Mouse (Mus musculus) cerebellum, adult 18-20 months (tissue): Measurements from ENCODE around the gene Blmh.

Experiments used
- DNase-seq, 2 experiments: peaks; one replicate each; pipeline ENCODE4 v3.0.0; 2021

Blmh gene

DNA sequence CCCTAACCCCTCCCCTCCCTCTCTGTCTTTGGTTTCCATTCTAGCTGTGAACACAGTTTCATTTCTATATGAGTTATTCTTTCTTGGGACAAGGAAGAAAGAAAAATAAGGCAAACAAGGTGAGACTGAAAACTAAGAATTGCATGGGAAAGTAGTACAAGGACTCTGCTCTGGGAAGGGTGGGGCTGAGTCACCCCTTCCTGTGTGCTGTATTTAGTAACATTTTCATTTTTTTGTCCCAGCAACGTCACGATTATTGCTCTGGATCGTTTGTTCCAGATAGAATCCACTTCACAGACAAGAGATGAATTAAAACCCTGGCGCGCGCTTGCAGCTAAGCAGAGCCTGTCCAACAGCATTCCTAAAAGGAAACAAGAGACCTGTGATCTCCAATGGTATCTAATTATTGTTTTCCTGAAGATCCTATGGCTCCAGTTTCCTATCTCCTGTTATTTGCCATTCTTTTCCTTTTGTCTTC is at the start of gene Blmh:
Gene Blmh, plus strand, starts transcription at position 51 of the 478 bp plus-strand sequence.
- no peak for DNase-seq

DNA sequence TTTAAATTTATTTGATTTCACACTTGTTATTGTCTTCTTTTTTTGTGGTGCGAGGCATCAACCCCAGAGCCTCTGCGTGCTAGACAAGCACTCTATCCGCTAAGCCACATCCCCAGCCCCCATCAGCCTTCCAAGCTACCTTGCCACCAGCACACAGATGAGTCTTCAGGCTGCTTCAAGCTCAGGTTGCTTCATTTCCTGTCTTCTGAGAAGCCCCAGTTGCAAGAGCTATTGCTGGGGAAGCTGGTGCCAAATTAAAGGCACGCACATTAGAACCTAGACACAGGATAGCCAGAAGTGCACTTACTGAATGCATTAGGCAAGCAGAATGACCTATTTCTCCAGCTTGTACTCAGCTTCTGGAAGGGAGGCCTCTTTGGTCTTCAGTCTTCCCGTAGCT is 44.8 kb upstream of the Blmh start:
- no peak for DNase-seq

DNA sequence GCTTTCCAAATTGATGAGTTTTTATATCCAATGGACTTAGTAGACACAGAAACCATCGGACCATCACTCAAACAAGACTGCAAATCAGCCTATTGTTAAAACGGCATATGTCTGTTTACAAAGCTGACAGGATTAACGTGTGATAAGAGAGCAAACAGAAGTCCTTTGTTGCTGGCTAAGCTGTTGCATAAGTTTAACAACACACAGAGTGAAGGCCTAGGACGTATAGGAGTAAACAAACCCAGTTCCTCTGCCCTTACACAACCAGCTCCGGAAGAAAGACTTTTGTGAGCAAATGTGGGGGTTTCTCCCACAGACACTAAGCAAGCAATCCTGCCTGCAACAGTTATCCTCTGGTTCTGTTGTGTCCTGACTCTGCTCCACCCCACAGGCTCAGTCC is 40.2 kb upstream of the Blmh start:
- DNase-seq = no peak

DNA sequence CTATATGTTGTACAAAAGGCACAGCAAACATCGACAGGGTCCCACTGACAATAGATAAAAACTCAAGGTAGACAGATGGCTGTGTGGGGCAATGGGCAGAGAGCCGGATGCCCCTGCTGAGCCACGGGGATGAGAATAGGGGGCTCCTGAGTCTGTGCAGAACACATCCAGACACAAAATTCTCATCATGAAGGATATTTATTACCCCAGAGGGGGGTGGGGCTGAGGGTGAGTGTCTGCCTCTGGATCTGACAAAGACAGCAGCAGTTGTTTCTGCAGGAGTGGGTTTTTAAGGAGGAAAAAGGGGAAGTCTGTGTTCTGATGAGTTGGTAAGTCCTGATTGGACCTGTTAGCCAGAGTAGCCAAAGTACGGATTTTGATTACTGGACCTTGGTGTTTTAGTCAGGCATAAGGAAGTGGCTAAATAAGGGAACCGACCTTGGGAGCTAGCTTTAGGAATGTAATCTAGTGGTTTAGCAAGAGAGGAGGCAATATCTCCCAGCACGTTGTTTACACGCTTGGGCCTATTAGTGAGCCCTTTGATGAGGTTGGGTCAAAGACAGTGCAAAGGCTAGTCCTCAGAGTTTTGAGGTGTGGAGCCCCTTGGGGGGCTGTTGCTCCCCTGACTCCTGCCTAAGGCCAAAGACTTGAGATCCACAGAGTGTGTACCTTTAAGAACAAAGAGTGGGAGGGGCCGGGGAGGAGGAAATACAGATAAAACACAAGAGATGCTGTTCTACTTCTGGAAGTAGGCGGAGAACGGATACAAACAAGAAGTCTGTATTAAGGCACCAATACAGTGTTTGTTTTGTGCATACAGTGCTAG is 35.1 kb upstream of the Blmh start:
- no peak for DNase-seq

DNA sequence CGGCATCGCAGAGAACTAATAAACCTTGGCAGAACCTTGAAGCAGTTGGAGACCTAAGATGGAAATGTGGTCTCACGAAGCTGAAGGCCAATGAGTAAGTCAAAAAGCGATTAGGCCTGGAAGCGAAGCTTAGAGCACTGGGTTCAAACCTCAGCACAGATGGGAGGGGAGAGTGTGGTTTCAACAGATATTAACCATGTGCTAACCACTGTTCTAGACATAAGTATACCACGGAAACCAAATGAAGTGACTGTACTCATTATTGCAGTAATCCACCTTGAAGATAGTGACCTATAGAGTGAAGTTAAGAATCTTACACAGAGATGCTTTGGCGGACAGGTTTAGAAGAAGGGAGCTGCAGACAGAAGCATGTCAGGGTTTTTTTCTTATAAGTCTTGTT is 33.4 kb upstream of the Blmh start:
- no peak for DNase-seq

- DNase-seq = no peak
Observed at GRCm38 (mm10) chr11:76891738-76892349, 32.8 kb upstream of the Blmh start.

DNA sequence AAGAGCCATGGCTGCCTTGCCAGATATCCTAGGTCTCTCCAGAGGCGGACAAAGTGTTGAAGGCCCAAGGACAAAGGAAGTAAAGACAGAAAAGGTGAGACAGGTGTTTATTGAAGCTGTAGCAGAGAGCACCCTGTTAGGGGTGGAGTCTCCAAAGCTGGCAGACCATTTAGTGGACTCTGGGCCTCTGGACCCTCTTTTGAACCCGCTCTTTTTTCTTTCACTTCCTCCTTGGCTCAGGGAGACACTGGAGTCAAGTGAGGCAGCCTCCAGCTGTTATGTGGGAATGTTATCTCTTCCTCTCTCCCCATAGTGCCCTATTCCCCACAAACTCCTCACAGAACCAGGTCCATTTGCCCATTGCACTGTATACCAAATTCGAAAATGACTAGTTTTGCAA is 31.6 kb upstream of the Blmh start:
- DNase-seq = no peak

DNA sequence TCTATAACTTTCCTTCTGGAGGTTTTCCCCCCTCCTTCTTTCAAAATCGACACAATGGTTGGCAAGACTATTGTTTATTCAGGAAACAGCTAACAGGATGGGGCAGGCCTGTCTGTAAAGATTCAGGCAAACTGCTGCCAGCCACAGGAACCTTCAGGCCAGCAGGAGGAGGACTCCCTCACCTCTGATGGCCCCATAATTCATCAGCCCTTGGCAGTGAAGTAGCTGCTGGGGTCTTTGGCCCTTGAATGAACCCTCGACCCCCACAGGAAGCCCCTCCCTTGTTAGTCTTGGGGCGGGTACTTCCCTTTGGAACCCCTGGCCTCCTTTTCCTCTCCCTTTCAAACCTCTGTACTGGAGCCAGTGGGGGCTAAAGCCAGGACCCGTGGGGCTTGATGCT is 31.0 kb upstream of the Blmh start:
- no peak for DNase-seq

GRCm38 (mm10) chr11:76894240-76894639 is 30.4 kb upstream of the Blmh start:
- DNase-seq = peak; percentile 73 to 76

- no peak for DNase-seq
Observed at GRCm38 (mm10) chr11:76896360-76896759, 28.2 kb upstream of the Blmh start.

DNA sequence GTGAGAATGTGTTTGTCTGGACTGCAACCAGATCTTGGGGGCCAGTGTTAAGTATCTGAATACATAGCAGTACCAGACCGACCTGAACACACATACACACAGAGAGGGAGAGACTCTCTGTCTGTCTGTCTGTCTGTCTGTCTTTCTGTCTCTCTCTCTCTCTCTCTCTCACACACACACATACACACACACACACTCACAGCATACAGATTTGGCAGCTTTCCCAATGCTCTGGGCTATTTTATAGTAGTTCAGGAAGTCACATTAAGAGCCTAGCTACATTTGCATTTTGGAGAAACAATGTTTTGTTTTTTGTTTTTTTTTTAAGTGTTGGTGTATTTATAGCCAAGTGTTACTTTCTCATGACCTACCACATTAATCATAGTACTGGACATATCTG is 27.5 kb upstream of the Blmh start:
- no peak for DNase-seq

DNA sequence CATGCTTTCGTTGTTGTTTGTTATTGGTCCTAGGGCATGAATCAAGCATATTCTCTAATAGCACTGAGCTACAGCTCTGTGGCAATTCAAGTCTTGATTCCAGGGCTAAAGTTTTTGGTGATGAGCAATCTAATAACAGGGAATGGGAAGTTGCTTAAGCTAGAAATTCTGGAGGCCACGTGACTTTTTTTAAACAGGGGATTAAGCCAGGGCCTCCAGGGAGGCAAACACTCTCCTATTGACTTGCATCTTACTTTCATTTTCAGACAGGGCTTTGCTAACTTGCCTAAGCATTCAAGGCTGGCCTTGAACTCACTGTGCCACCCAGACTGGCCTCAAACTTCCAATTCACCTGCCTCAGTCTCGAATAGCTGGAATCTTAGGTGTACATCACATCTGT is 26.7 kb upstream of the Blmh start:
- DNase-seq = no peak

DNA sequence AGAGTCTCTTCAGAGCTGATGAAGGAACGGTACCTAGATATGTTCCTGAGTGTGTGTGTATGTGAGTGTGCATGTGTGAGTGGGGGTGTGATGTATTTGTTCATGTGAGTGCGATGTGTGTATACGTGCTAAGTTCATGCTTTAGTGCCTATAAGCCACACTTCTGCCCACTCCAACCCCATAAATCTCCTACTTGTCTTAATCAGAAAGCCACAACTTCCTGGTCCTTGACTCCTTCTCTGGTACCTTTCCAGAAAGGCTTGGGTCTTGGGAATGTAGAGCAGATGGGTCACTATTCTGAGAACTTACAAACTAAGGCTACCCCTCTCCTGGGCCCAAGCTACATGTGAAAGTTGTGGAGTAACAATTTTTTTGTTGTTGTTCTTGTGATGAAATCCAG is 25.9 kb upstream of the Blmh start:
- no peak for DNase-seq

DNA sequence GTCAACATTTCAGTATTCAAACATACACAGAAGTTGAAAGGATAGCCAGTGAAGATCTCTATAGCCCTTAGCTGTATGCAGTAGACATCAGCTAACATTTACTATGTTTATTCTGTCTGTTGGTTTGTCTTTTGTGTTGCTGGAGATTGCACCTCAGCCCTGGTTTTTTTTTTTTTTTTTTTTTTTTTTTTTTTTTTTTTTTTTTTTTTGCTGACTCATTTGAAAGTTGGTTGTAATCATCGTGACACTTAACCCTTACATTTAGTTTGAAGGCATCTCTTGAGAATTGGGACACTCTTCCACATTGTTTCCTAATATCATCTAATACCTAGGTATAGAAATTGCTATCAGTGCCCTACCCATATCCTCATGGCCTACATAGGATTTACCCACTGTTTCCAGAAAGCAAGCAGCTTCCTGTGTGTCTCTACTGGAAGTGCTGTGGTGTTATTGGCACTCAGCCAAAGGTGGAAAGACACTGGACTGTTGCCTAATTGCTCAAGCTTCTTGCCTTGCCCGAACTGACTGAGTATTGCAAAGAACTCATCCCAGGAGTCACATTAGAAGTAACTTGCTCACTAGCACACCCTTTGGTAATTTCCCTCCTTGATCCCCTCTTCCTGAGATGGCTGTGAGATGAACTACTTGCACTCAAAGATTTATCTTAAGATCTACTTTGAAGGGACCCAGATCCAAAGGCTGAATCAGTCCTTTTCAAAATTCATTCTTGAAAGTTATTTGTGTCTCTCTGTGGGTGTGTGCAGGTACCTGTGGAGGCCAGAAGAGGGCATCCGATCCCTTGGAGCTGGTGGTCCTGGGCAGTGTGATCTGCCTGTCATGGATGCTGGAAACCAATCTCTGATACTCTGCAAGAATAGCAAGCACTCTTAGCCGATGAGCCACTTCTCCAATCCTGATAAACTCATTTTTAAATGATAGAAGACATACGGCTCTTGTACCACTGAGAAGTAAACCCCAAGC is 24.6 kb upstream of the Blmh start:
- no peak for DNase-seq

DNA sequence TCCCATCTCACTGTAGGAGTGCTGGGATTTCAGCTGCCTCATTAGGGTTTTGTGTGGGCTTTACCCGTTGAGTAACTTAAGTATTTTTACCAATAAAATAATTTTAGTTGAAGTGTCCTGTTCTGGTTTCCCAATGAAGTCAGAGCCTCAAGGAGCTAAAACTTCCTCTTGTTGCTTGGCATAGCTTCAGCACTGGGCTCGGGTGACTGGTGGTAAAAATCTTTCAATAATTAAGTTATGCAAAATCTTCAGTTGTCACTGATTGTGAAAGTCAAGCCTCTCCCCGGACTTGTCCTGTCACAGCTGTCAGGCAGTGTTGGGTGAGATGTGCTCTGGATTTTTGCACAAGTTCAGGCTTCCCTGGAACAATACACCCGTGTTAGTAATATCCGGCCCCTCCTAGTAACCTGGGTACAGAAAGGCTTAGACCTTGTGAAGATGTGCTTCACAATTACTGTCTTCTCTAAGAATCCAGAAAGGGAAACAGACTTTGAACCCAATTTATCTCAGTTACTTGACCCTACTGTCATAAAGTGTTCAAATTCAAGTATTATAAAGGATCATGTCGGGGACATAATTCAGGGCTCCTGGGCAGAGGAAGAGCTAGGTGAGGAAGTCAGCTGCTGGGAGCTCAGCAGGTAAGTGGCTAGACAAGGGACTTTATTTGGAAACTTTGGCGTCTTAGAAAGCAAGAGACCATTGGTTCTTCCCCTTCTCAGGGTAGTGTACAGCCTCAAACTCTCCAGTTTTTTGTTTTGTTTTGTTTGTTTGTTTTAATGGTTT is 22.8 kb upstream of the Blmh start, which contains the start of gene Tmigd1:
Gene Tmigd1, plus strand, starts transcription at position 581 of the 783 bp plus-strand sequence.
- DNase-seq = no peak

DNA sequence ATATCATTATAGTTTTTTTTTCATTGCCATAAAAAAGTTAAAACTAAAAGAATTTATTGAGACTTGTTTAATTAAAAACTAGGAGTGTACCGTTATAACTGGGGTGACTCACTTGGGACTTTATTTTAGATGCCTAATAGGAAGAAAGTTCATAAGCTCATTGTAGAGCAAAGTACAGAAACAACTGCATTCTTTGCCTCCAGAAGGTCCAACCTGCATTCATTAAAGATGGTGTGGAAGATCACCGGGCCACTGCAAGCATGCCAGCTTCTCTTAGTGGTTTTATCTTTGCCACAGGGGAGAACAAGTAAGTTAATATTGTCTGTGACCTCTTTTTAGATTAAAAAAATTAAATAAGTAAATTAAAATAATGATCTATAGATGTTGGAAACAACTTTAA is 20.3 kb upstream of the Blmh start:
- no peak for DNase-seq

DNA sequence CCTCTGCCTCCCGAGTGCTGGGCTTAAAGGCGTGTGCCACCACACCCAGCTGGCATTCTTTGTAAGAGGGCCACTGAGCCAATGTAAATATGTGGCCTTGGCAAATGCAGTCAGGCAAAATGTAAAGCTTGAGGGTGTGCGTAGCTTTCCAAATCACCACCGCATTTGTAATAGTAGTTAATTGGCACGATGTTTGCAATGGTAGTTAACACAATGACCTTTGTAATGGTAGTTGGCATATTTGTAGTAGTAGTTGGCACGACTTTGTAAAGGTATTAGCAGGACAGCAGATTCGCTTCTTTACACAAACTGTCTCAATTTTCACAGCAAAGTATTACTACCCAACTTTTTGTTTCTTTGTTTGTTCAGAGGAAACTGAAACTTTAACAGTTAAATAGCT is 16.0 kb upstream of the Blmh start:
- no peak for DNase-seq

GRCm38 (mm10) chr11:76911325-76912054 is 13.1 kb upstream of the Blmh start:
- DNase-seq = no peak

DNA sequence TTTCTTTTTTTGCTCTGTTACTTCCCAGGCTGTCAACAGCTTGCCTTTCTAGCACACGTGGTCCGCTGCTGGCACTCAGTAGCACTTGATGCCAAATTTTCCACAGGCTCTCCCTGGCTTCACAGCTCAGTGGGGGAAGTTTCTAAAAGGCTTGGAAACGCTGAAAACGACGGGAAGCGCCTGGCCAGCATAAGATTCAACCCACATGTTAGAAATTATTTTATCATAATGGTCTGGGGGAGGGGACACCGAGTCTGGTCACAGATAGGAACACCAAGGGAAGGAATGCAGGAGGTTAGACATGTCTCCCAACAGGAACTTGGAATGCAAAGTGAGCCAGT is 12.6 kb upstream of the Blmh start:
- peak; percentile 31 to 38 for DNase-seq

DNA sequence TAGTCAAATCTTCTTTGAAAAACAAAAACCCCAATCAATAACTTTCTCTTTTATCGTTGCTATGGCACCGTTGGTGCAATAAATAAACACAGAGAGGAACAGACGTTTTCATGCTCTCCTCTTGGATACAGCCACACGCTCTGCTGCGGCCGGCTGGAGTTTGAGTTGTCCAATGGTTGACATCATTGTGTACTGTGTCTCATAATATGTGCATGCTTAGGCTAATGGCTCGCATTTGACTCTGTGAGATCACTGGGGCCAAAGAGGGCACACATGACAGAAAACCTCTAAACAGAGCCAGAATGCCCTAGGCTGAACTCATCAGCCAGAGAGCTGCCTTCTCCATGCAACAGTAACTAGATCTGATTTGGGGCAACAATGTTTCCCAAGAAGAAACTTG is 10.2 kb upstream of the Blmh start:
- DNase-seq = no peak

- no peak for DNase-seq
Observed at GRCm38 (mm10) chr11:76916539-76917229, 7.9 kb upstream of the Blmh start.
